Mouse (Mus musculus): ENCODE results near the gene Shcbp1l. TPM values are rescaled to one million over a fixed set of nuclear protein-coding genes. Genes with fewer than 3 reads are reported as not detected.
"Not testable (repeated sequence)": the region's sequence is repeated elsewhere in the genome, so short reads cannot be mapped to it uniquely, and the experiment has no call there.

Gene Shcbp1l
- 0.17 and 0.20 TPM in 2 replicates for polyA plus RNA-seq (2016; fragmentation: Nextera tagmentation; extraction: Ambion mirVana)

GRCm38 (mm10) chr1:153424770-153425584 is at the start of gene Shcbp1l:
Shcbp1l (plus strand) TSS chr1:153425162.
- WGBS = 2% methylated on average over 60 of the region's 60 CpGs
- peak; percentile 91 for DNase-seq (ENCODE audit: low spot score)
- Histone ChIP-seq H3K4me3 (peak within 1 kb of the TSS; percentile 73), H3K4me1 (peaks cover 14% of the 10 kb centered on the region), H3K27ac (peak within 1 kb of the TSS; percentile 85), H3K9me3 (no peaks in the 10 kb centered on the region), H3K36me3 (no peaks in the 10 kb centered on the region), H3K27me3 (ENCODE audit: insufficient read depth, poor library complexity, severe bottlenecking) (peaks cover 23% of the 10 kb centered on the region)

- no peak overlapping the region for H3K4me3 ChIP-seq
- no peak overlapping the region for H3K27ac ChIP-seq
- H3K4me1 ChIP-seq = 0 out of 2 replicates have a peak, but pooled peaks cover 3% of the 10 kb centered on the region
- peak; percentile 20 for DNase-seq (ENCODE audit: low spot score)
- WGBS = 43% methylated on average over 6 of the region's 6 CpGs
- H3K36me3 ChIP-seq = no peaks in the 10 kb centered on the region
- no peaks in the 10 kb centered on the region for H3K9me3 ChIP-seq
- no peaks in the 10 kb centered on the region for H3K27me3 ChIP-seq (ENCODE audit: insufficient read depth, poor library complexity, severe bottlenecking)
These were observed 48.5 kb upstream of the Shcbp1l start for GRCm38 (mm10) chr1:153376446-153376845.

GRCm38 (mm10) chr1:153378587-153378986 is 46.4 kb upstream of the Shcbp1l start:
- Histone ChIP-seq H3K27ac (no peak overlapping the region), H3K4me3 (no peak overlapping the region), H3K9me3 (no peaks in the 10 kb centered on the region), H3K27me3 (ENCODE audit: insufficient read depth, poor library complexity, severe bottlenecking) (no peaks in the 10 kb centered on the region), H3K4me1 (0 out of 2 replicates have a peak, but pooled peaks cover 3% of the 10 kb centered on the region), H3K36me3 (no peaks in the 10 kb centered on the region)
- peak; percentile 42 for DNase-seq (ENCODE audit: low spot score)
- 67% methylated on average over 6 of the region's 6 CpGs for WGBS

DNA sequence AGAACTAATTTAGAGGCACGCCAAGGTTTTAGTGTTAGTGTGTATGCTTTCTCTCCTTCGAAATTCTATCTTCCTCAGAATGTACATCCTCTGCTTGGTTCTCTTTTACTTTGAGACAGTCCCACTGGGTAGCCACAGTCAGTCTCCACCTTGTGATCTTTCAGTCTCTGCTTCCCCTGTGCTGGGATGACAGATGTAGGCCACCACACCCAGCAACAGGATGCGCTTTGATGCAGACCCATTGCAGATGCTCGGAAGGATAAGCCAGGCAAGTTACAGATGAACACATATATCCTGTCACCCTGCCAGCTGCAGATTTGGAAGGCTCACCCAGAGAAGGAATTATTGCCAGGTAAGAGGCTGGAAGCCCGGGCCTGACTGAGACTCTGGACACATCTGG is 45.1 kb upstream of the Shcbp1l start:
- no peak overlapping the region for H3K4me3 ChIP-seq

DNA sequence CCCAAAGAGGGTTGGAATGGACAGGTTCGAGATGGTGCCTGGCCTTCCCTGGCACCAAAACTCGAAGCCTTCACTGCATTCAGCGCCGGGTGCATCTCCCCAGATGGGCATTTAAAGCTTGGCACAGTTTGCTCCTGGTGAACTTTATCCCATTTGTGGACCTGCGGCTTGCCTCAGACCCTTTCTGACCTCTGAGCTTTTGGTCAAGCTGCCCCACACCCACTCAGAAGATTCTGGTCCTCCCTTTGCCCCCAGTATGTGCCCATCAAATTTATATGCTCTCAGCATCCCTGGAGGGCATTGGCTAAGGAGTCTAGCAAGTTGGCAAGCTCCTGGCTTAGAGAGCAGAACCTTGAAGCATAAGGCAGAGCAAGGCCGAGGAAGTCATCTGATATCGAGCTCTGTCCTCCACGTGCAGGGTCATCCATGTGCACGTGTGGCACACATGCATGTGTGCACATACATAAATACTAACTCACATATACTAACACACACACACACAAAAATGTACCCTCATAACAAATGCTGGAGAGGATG is 44.1 kb upstream of the Shcbp1l start:
- no peaks in the 10 kb centered on the region for H3K9me3 ChIP-seq
- no peak overlapping the region for H3K4me3 ChIP-seq
- 0 out of 2 replicates have a peak, but pooled peaks cover 3% of the 10 kb centered on the region for H3K4me1 ChIP-seq
- H3K27ac ChIP-seq = no peak overlapping the region
- DNase-seq (ENCODE audit: low spot score) = no peak
- WGBS = 85% methylated on average over 9 of the region's 9 CpGs
- no peaks in the 10 kb centered on the region for H3K27me3 ChIP-seq (ENCODE audit: insufficient read depth, poor library complexity, severe bottlenecking)
- H3K36me3 ChIP-seq = no peaks in the 10 kb centered on the region

More for the DNA sequence above, 45.1 kb upstream of the Shcbp1l start:
- 0 out of 2 replicates have a peak, but pooled peaks cover 3% of the 10 kb centered on the region for H3K4me1 ChIP-seq
- no peaks in the 10 kb centered on the region for H3K27me3 ChIP-seq (ENCODE audit: insufficient read depth, poor library complexity, severe bottlenecking)
- no peaks in the 10 kb centered on the region for H3K9me3 ChIP-seq
- no peak for DNase-seq (ENCODE audit: low spot score)
- 81% methylated on average over 5 of the region's 5 CpGs for WGBS
- no peak overlapping the region for H3K27ac ChIP-seq
- no peaks in the 10 kb centered on the region for H3K36me3 ChIP-seq

- DNase-seq (ENCODE audit: low spot score) = no peak
- no peaks in the 10 kb centered on the region for H3K9me3 ChIP-seq
- H3K27me3 ChIP-seq (ENCODE audit: insufficient read depth, poor library complexity, severe bottlenecking) = no peaks in the 10 kb centered on the region
- H3K4me1 ChIP-seq = peaks cover 5% of the 10 kb centered on the region; the same call in 1 of the 2 replicates
- 67% methylated on average over 6 of the region's 6 CpGs for WGBS
- H3K4me3 ChIP-seq = no peak overlapping the region
- no peaks in the 10 kb centered on the region for H3K36me3 ChIP-seq
- no peak overlapping the region for H3K27ac ChIP-seq
These were observed 39.9 kb upstream of the Shcbp1l start for GRCm38 (mm10) chr1:153385081-153385480.

DNA sequence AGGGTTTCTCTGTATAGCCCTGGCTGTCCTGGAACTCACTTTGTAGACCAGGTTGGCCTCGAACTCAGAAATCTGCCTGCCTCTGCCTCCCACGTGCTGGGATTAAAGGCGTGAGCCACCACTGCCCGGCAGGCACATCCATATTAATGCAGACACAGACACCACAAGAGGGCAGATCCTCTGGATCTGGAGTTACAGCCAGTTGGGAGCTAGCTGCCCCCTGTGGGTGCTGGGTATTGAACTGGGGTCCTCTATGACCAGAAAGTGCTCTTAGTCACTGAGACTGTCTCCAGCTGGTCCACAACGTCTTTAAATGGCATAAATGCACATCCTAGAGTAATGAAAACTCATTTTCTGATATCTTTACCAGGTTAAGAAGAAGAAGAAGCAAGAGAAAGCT is 39.3 kb upstream of the Shcbp1l start:
- not testable (repeated sequence) for H3K4me1 ChIP-seq; DNase-seq (ENCODE audit: low spot score); H3K36me3 ChIP-seq; H3K9me3 ChIP-seq; H3K4me3 ChIP-seq; H3K27me3 ChIP-seq (ENCODE audit: insufficient read depth, poor library complexity, severe bottlenecking); H3K27ac ChIP-seq
- 84% methylated on average over 5 of the region's 5 CpGs for WGBS

- 0 out of 2 replicates have a peak overlapping the region, but pooled peaks have one; percentile 42 for H3K27ac ChIP-seq
- H3K27me3 ChIP-seq (ENCODE audit: insufficient read depth, poor library complexity, severe bottlenecking) = no peaks in the 10 kb centered on the region
- H3K36me3 ChIP-seq = no peaks in the 10 kb centered on the region
- H3K4me1 ChIP-seq = peaks cover 5% of the 10 kb centered on the region; the same call in 1 of the 2 replicates
- WGBS = 50% methylated on average over 25 of the region's 25 CpGs
- peak; percentile 90 for DNase-seq (ENCODE audit: low spot score)
- H3K9me3 ChIP-seq = no peaks in the 10 kb centered on the region
- no peak overlapping the region for H3K4me3 ChIP-seq
These were observed 38.5 kb upstream of the Shcbp1l start for GRCm38 (mm10) chr1:153386271-153387069.

DNA sequence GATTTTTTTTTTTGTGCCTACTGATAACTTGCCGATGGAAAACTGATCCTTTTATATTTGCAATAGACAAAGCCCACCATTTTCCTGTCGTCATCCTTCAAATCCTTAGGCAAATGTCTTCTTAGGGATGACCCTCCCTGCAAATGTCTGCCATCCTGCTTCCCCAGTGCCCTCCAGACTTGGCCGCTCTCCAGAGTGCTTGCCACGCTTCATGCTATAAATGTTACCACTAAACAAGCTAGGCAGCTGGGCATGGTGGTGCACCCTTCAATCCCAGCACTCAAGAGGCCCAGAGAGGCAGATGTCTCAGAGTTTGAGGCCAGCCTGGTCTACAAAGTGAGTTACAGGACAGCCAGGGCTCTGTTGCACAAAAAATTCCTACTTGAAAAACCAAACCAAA is 29.3 kb upstream of the Shcbp1l start:
- not testable (repeated sequence) for DNase-seq (ENCODE audit: low spot score); H3K4me3 ChIP-seq; H3K9me3 ChIP-seq; H3K27me3 ChIP-seq (ENCODE audit: insufficient read depth, poor library complexity, severe bottlenecking); H3K36me3 ChIP-seq; H3K4me1 ChIP-seq; H3K27ac ChIP-seq
- WGBS = 87% methylated on average over 4 of the region's 4 CpGs

GRCm38 (mm10) chr1:153401765-153402164 is 23.2 kb upstream of the Shcbp1l start:
- H3K36me3 ChIP-seq = no peaks in the 10 kb centered on the region
- H3K4me3 ChIP-seq = no peak overlapping the region
- WGBS = 3% methylated on average over 7 of the region's 7 CpGs
- H3K9me3 ChIP-seq = no peaks in the 10 kb centered on the region
- DNase-seq (ENCODE audit: low spot score) = peak; percentile 87
- H3K27me3 ChIP-seq (ENCODE audit: insufficient read depth, poor library complexity, severe bottlenecking) = no peaks in the 10 kb centered on the region
- H3K4me1 ChIP-seq = no peaks in the 10 kb centered on the region
- no peak overlapping the region for H3K27ac ChIP-seq

GRCm38 (mm10) chr1:153407641-153408040 is 17.3 kb upstream of the Shcbp1l start:
- not testable (repeated sequence) for H3K27me3 ChIP-seq (ENCODE audit: insufficient read depth, poor library complexity, severe bottlenecking); DNase-seq (ENCODE audit: low spot score); H3K27ac ChIP-seq; H3K4me1 ChIP-seq; H3K4me3 ChIP-seq; H3K36me3 ChIP-seq; H3K9me3 ChIP-seq
- 84% methylated on average over 11 of the region's 11 CpGs for WGBS

GRCm38 (mm10) chr1:153408296-153408695 is 16.7 kb upstream of the Shcbp1l start:
- not testable (repeated sequence) for H3K27me3 ChIP-seq (ENCODE audit: insufficient read depth, poor library complexity, severe bottlenecking)
- WGBS = 78% methylated on average over 5 of the region's 5 CpGs

GRCm38 (mm10) chr1:153410915-153411314 is 14.0 kb upstream of the Shcbp1l start:
- H3K4me1 ChIP-seq; H3K27me3 ChIP-seq (ENCODE audit: insufficient read depth, poor library complexity, severe bottlenecking); DNase-seq (ENCODE audit: low spot score); H3K27ac ChIP-seq; H3K9me3 ChIP-seq; H3K36me3 ChIP-seq; H3K4me3 ChIP-seq: not testable (repeated sequence)
- WGBS = 93% methylated on average over 1 of the region's 4 CpGs

More at GRCm38 (mm10) chr1:153408296-153408695, 16.7 kb upstream of the Shcbp1l start:
- H3K4me1 ChIP-seq; H3K27ac ChIP-seq; H3K9me3 ChIP-seq; H3K36me3 ChIP-seq; DNase-seq (ENCODE audit: low spot score); H3K4me3 ChIP-seq: not testable (repeated sequence)
